Mouse (Mus musculus): Measurements from ENCODE around the gene Kif1b. TPM values are rescaled to one million over a fixed set of nuclear protein-coding genes. Genes with fewer than 3 reads are reported as not detected.
A peak's percentile ranks its signal among the peaks of the same experiment; 100 is the strongest.
"Not testable (repeated sequence)": the region's sequence is repeated elsewhere in the genome, so short reads cannot be mapped to it uniquely, and the experiment has no call there.

Kif1b gene
- polyA plus RNA-seq, 1 experiment from 2014 or later, result 140 TPM

DNA sequence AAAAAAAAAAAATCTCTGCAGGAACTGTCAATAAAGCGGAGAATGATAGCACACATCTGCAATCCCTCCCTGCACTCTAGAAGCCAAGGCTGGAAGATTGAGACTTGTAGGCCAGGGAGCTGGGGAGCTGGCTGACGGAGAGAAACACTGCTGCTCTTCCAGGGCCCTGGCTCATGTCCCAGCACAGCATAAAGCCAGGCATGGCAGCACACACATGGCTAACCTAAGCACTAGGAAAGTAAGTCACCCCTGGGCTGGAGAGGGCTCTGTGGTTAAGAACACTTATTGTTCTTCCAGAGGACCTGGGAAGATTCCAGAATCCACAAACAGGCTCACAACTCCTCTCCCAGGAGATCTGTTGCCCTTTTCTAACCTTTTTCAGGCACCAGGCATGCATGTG lies 134.8 kb downstream of the Kif1b start:
- Histone ChIP-seq H3K36me3 (peaks cover 18% of the 10 kb centered on the region; the same call in 1 of the 2 replicates), H3K27ac (peak overlapping the region; percentile 57), H3K9ac (no peak overlapping the region), H3K4me1 (0 out of 2 replicates have a peak, but pooled peaks cover 4% of the 10 kb centered on the region), H3K27me3 (no peaks in the 10 kb centered on the region), H3K4me2 (replicated peaks) (no peak overlapping the region), H3K4me3 (no peak overlapping the region), H3K9me3 (replicated peaks) (no peaks in the 10 kb centered on the region)
- 76% methylated on average over 2 of the region's 2 CpGs for WGBS
- no peak for ATAC-seq (ENCODE audit: low FRiP score)

DNA sequence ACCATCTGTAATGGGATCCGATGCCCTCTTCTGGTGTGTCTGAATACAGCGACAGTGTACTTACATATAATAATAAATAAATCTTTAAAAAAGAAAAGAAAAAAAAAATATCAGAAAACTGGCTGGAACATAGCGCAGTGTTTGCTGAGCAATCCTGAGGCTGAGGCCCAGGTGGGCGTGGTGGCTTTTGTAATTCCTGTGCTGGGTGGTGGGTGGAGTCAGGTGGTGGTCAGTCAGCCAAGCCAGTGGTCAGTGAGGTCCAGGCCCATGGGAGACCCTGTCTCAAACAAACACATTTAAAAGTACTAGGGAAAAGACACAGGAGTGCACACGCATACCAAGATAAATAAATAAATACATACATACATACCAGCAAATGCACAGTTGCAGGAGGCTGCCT lies 135.4 kb downstream of the Kif1b start:
- Histone ChIP-seq H3K4me2 (replicated peaks) (no peak overlapping the region), H3K4me1 (0 out of 2 replicates have a peak, but pooled peaks cover 4% of the 10 kb centered on the region), H3K27ac (peak overlapping the region; percentile 57; the same call in 1 of the 2 replicates), H3K36me3 (0 out of 2 replicates have a peak, but pooled peaks cover 14% of the 10 kb centered on the region), H3K4me3 (no peak overlapping the region), H3K27me3 (no peaks in the 10 kb centered on the region), H3K9me3 (replicated peaks) (no peaks in the 10 kb centered on the region), H3K9ac (no peak overlapping the region)
- no peak for ATAC-seq (ENCODE audit: low FRiP score)
- WGBS, result 81% methylated on average over 5 of the region's 5 CpGs

DNA sequence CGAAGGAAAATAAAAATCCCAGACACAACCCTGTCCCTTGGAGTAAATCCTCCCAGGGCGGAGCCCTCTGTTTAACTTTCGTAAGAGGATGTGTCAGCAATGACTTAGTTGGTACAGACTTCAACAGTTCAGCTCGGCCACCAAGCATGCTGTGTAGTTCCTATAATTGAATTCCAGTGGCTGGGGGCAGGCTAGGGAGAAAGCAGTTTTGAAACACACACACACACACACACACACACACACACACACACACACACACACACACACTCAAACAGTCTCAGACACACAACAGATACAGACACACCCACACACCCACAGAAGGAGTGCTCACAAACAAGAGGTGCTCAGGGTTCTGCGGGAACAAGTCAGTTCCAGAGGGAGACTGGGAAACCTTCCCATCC lies 135.9 kb downstream of the Kif1b start:
- Histone ChIP-seq H3K27me3 (no peaks in the 10 kb centered on the region), H3K9ac (no peak overlapping the region), H3K4me3 (no peak overlapping the region), H3K4me1 (0 out of 2 replicates have a peak, but pooled peaks cover 4% of the 10 kb centered on the region), H3K4me2 (replicated peaks) (no peak overlapping the region), H3K27ac (no peak overlapping the region), H3K9me3 (replicated peaks) (no peaks in the 10 kb centered on the region), H3K36me3 (0 out of 2 replicates have a peak, but pooled peaks cover 11% of the 10 kb centered on the region)
- WGBS, result 74% methylated on average over 5 of the region's 5 CpGs
- no peak for ATAC-seq (ENCODE audit: low FRiP score)

DNA sequence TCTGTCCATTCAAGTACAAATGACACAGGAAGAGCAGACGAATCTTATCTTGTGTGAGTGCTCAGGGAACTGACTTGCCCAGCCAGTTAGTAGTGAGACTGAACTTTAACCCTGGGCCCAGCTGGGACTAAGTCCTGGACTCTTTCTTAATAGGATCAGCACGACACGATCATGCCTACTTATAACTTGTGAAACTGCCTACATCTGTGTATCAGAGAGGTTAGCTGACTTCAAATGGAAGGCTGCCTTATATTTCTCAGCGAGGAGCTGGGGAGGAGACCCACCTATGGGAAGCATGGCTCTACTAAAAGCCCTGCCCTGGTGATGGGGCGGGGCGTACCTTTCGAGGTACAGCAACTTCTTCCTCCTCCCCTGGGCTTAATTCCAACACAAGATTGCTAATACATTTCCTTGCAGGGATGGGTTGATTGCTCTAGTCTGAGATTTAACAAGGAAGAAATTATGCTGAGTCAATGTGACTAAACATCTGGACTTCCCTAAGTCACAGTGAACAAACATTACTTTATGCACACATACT lies 137.0 kb downstream of the Kif1b start:
- ATAC-seq (ENCODE audit: low FRiP score), result no peak
- H3K27ac ChIP-seq, result no peak overlapping the region
- H3K36me3 ChIP-seq, result 0 out of 2 replicates have a peak, but pooled peaks cover 4% of the 10 kb centered on the region
- peaks cover 10% of the 10 kb centered on the region for H3K4me1 ChIP-seq
- H3K9me3 ChIP-seq (replicated peaks), result no peaks in the 10 kb centered on the region
- H3K4me3 ChIP-seq, result no peak overlapping the region
- 71% methylated on average over 7 of the region's 7 CpGs for WGBS
- no peak overlapping the region for H3K9ac ChIP-seq
- no peak overlapping the region for H3K4me2 ChIP-seq (replicated peaks)
- H3K27me3 ChIP-seq, result no peaks in the 10 kb centered on the region

DNA sequence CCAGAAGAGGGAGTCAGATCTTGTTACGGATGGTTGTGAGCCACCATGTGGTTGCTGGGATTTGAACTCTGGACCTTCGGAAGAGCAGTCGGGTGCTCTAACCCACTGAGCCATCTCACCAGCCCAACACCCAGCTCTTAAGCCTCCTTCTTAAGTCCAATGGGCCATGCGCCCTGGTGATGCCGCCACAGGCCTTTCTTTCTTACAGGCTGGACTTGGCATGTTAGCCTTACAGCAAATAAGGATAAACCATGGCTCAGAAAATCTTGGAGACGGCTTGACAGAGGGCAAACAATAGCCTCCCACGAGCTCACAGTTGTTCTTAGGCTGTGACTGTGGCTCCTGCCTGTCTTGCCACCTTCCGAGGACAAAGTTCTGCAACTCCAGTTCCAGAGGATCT lies 137.6 kb downstream of the Kif1b start:
- not testable (repeated sequence) for H3K36me3 ChIP-seq; H3K27me3 ChIP-seq; H3K4me2 ChIP-seq (replicated peaks); ATAC-seq (ENCODE audit: low FRiP score); H3K9ac ChIP-seq; H3K27ac ChIP-seq; H3K9me3 ChIP-seq (replicated peaks); H3K4me3 ChIP-seq
- 84% methylated on average over 7 of the region's 8 CpGs for WGBS
- H3K4me1 ChIP-seq, result peaks cover 14% of the 10 kb centered on the region

DNA sequence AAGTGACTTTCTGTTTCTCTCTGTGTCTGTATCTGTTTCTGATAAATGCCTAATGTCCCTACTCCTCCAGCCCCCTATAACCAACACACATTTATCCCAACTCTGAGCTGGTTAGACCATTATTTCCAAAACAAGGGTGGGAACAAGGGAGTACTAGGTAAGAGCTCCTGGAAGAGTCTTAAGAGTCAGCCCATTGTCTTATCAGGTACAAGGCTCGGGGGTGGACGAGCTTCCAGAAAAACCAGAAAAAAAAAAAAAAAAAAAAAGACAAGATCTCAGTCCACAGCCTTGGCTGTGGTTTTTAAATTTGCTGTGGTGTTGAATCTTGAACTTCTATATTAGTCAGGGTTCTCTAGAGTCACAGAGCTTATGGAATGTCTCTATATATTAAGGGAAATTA lies 139.5 kb downstream of the Kif1b start:
- H3K27ac ChIP-seq, result no peak overlapping the region
- H3K36me3 ChIP-seq, result peaks cover 7% of the 10 kb centered on the region; the same call in 1 of the 2 replicates
- H3K4me1 ChIP-seq, result peaks cover 10% of the 10 kb centered on the region
- H3K4me3 ChIP-seq, result no peak overlapping the region
- H3K9me3 ChIP-seq (replicated peaks), result no peaks in the 10 kb centered on the region
- 84% methylated on average over 2 of the region's 2 CpGs for WGBS
- ATAC-seq (ENCODE audit: low FRiP score), result no peak
- no peaks in the 10 kb centered on the region for H3K27me3 ChIP-seq
- H3K9ac ChIP-seq, result no peak overlapping the region
- no peak overlapping the region for H3K4me2 ChIP-seq (replicated peaks)

DNA sequence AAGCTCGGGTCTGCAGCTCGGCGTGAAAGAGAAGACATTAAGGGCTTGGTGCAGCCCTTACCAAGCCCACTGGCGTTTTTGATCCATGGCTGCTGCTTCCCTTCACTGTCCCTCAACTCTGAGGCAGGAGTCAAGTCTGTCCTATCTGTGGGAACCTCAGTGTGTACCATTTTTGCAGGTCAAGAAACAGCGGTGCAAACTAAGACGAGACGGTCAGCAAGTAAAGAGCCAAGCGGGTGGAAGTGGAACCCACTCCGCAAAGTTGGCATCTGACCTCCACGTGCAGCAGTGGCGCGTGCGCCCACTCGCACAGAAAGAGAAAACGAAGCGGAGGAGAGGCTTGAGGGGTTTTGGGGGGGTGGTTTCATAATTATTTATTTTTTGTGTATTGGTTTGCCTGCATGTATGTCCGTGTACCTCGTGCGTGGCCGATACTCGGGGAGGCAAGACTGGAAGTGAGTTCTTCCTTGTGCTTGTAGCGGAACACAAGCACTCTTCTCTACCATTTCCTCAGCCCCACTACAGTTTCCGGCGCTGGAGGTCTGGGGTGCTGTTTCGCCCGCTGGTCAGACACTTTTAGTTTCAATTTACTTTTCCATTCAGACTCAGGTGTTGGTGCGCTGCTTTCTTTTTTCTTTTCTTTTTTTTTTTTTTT lies 140.4 kb downstream of the Kif1b start:
- peaks cover 16% of the 10 kb centered on the region for H3K36me3 ChIP-seq
- peak; percentile 76 for ATAC-seq (ENCODE audit: low FRiP score)
- H3K27ac ChIP-seq, result peak overlapping the region; percentile 74; the same call in 1 of the 2 replicates
- peak overlapping the region; percentile 90 for H3K4me2 ChIP-seq (replicated peaks)
- no peaks in the 10 kb centered on the region for H3K9me3 ChIP-seq (replicated peaks)
- no peaks in the 10 kb centered on the region for H3K27me3 ChIP-seq
- H3K4me1 ChIP-seq, result peaks cover 10% of the 10 kb centered on the region
- WGBS, result 1% methylated on average over 27 of the region's 27 CpGs
- H3K9ac ChIP-seq, result peak overlapping the region; percentile 91
- H3K4me3 ChIP-seq, result peak overlapping the region; percentile 97

DNA sequence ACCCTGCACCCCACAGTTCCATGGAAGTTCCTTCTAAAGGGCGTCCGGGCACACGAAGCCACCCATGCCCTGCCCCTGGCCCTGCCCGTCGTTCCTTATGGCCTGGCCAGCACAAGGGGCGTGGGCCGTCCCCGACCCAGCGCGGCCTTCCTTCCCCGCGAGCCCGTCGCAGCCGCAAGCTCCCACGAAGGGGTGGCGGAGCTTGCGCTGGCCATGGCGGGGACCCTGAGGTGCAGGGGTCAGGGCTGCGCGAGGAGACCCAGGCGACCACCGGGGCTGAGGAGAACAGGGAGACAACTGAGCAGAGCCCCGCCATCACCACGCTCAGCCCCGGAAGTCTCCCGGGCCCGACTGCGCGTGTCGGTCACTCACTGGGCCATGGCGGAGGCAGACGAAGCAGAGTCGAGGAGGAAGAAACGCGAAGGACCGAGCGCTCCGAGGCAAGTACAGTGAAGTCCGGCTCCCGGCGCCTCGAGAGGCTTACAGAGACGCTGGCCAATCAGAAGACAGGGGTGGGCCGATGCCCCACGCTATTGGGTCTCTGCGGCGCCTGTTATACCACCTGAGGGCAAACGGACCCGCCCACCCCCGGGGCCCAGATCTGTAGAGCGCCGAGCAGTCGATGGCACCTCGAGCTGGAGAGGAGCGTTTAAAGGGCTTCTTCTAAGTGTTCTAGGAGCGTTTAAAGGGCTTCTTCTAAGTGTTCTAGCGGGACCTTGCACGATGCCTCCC lies 141.1 kb downstream of the Kif1b start, which contains the start of gene Pgd:
Gene Pgd (minus strand): TSS at position 557 of the 732 bp plus-strand sequence.
- under 1% methylated on average over 59 of the region's 59 CpGs for WGBS
- H3K27ac ChIP-seq, result peak within 1 kb of the TSS; percentile 80
- ATAC-seq (ENCODE audit: low FRiP score), result peak; percentile 99

DNA sequence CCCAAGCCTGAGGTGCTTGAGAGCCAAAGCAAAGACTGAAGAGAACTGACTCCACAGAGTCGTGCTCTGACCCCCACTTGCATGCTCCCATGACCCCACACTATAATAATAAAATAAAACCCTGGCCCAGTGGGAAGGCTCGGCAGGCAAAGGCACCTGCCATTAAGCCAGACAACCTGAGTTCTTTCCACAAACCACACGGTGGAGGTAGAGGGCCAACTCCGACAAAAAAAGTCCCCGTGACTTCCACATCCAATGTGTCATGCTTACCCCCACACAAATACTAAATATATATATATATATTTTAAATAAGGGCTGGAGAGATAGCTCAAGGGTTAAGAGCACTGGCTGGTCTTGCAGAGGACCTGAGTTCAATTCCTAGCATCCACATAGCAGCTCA lies 143.3 kb downstream of the Kif1b start:
- H3K36me3 ChIP-seq, result peaks cover 45% of the 10 kb centered on the region
- WGBS, result 68% methylated on average over 5 of the region's 5 CpGs
- ATAC-seq (ENCODE audit: low FRiP score), result no peak

More for the DNA sequence above, 141.1 kb downstream of the Kif1b start, which contains the start of gene Pgd:
- peaks cover 23% of the 10 kb centered on the region for H3K36me3 ChIP-seq
- H3K4me1 ChIP-seq, result peaks cover 10% of the 10 kb centered on the region
- peak within 1 kb of the TSS; percentile 91 for H3K9ac ChIP-seq
- no peaks in the 10 kb centered on the region for H3K27me3 ChIP-seq
- H3K4me2 ChIP-seq (replicated peaks), result peak within 1 kb of the TSS; percentile 90
- peak within 1 kb of the TSS; percentile 97 for H3K4me3 ChIP-seq
- no peaks in the 10 kb centered on the region for H3K9me3 ChIP-seq (replicated peaks)

DNA sequence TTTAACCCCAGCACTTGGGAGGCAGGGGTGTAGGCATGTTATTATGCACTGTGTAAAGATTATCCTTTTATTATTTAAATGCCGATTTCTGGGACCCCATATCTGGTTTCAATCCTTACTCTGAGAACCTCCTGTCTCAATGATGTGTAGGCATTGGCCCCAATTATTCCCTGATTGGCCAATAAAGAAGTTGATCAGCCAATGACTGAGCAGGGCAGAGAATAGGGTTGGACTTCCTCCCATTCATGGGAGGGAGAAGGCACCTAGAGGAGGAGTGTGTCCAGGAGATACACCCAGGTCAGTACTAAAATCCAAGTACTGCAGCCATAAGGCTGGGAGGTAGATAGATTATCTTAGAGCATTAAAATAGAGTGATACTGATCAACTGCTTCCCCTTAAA lies 144.3 kb downstream of the Kif1b start:
- H3K27ac ChIP-seq, result no peak overlapping the region
- no peak overlapping the region for H3K4me2 ChIP-seq (replicated peaks)
- no peaks in the 10 kb centered on the region for H3K27me3 ChIP-seq
- WGBS, result 59% methylated on average over 1 of the region's 1 CpGs
- no peak for ATAC-seq (ENCODE audit: low FRiP score)
- peaks cover 10% of the 10 kb centered on the region for H3K4me1 ChIP-seq
- no peak overlapping the region for H3K4me3 ChIP-seq
- H3K9ac ChIP-seq, result no peak overlapping the region
- H3K36me3 ChIP-seq, result peaks cover 54% of the 10 kb centered on the region
- H3K9me3 ChIP-seq (replicated peaks), result no peaks in the 10 kb centered on the region

More for the DNA sequence above, 143.3 kb downstream of the Kif1b start:
- no peak overlapping the region for H3K4me3 ChIP-seq
- H3K4me1 ChIP-seq, result peaks cover 10% of the 10 kb centered on the region
- no peak overlapping the region for H3K9ac ChIP-seq
- H3K4me2 ChIP-seq (replicated peaks), result no peak overlapping the region
- no peaks in the 10 kb centered on the region for H3K27me3 ChIP-seq
- no peak overlapping the region for H3K27ac ChIP-seq
- H3K9me3 ChIP-seq (replicated peaks), result no peaks in the 10 kb centered on the region

DNA sequence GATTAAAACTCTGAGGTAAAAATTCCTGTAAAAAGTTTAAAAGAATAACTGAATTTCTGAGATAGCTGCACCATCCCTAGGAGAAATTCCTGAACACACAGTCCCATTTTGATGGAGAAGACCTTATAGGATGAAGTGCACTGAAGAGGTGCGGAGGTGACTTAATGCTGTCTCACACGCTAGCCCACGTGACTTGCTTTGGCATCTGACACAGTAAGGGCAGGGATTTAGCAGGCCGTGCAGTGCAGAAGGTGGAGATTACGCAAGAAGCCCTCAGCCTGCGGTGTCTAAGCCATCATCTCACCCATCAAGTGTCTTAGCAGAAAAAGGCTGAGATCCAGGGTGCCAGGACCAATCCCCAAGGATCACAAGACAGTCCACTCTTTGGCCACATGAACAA lies 146.3 kb downstream of the Kif1b start:
- Histone ChIP-seq H3K4me2 (replicated peaks) (no peak overlapping the region), H3K4me1 (peaks cover 10% of the 10 kb centered on the region), H3K9me3 (replicated peaks) (no peaks in the 10 kb centered on the region), H3K4me3 (no peak overlapping the region), H3K36me3 (peaks cover 74% of the 10 kb centered on the region), H3K27me3 (no peaks in the 10 kb centered on the region), H3K9ac (no peak overlapping the region), H3K27ac (no peak overlapping the region)
- 94% methylated on average over 6 of the region's 6 CpGs for WGBS
- ATAC-seq (ENCODE audit: low FRiP score), result no peak

DNA sequence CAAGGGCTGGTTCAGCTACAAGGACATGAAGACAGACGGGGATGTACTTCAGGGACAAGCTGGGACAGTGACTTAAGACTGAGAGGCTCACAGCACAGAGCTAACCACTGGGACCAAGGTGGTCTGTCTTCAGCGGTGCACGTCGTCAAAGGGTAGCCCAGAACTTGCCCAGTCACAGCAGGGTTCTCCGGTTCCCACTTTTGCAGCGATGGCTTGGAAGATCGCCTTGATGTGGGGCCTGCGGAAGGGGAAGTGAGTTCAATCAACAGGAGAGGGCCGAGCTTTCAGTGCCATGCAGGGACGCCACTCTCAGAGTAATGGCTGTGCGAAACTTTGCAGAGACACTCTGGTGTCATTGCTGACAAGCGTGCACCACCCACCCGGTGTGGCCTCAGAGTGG lies 147.6 kb downstream of the Kif1b start:
- WGBS, result 93% methylated on average over 13 of the region's 13 CpGs
- no peak for ATAC-seq (ENCODE audit: low FRiP score)
- no peaks in the 10 kb centered on the region for H3K27me3 ChIP-seq

More for the DNA sequence above, 147.6 kb downstream of the Kif1b start:
- peaks cover 87% of the 10 kb centered on the region for H3K36me3 ChIP-seq
- no peak overlapping the region for H3K4me2 ChIP-seq (replicated peaks)
- no peaks in the 10 kb centered on the region for H3K9me3 ChIP-seq (replicated peaks)
- no peaks in the 10 kb centered on the region; the same call in 1 of the 2 replicates for H3K4me1 ChIP-seq
- H3K4me3 ChIP-seq, result no peak overlapping the region
- H3K27ac ChIP-seq, result no peak overlapping the region
- no peak overlapping the region for H3K9ac ChIP-seq

Measured in hindbrain, embryonic 12.5 days (tissue).